Mouse (Mus musculus) CH12.LX (cell line): ENCODE measurements around the gene Il33.

ENCODE experiments used
- CHD2 ChIP-seq: IDR thresholded peaks from 2 replicates; pipeline ENCODE4 v1.6.1; 2011; ENCODE audit warnings: low read length, improper control_type of control experiment
- CTCF ChIP-seq, 2 experiments: IDR thresholded peaks in 1 of 2; conservative IDR thresholded peaks in 1 of 2; 2 replicates each; pipeline ENCODE4 v1.5.1; 2011 to 2012; ENCODE audit warnings: low read depth in 2 of 2, low read length in 2 of 2, improper control_type of control experiment in 1 of 2, inconsistent platforms in 1 of 2, mild to moderate bottlenecking in 1 of 2, moderate library complexity in 1 of 2
- ELF1 ChIP-seq: IDR thresholded peaks from 2 replicates; pipeline ENCODE4 v1.6.1; 2014; ENCODE audit warnings: low read depth, mild to moderate bottlenecking, inconsistent platforms, low read length, improper control_type of control experiment
- EP300 ChIP-seq: IDR thresholded peaks from 2 replicates; pipeline ENCODE4 v1.6.1; 2011; ENCODE audit warnings: low read length, improper control_type of control experiment
- IRF4 ChIP-seq: IDR thresholded peaks from 2 replicates; pipeline ENCODE4 v1.6.1; 2014; ENCODE audit warnings: low read depth, mild to moderate bottlenecking, inconsistent platforms, low read length, improper control_type of control experiment
- MXI1 ChIP-seq: IDR thresholded peaks from 2 replicates; pipeline ENCODE4 v1.6.1; 2011; ENCODE audit warnings: mild to moderate bottlenecking, low read depth, low read length, improper control_type of control experiment
- PAX5 ChIP-seq: IDR thresholded peaks from 2 replicates; pipeline ENCODE4 v1.6.1; 2012; ENCODE audit warnings: low read length, inconsistent platforms, mixed read lengths
- POLR2A ChIP-seq: IDR thresholded peaks from 2 replicates; pipeline ENCODE4 v1.6.1; 2011; ENCODE audit warnings: low read depth, mild to moderate bottlenecking, improper control_type of control experiment, low read length
- RAD21 ChIP-seq: IDR thresholded peaks from 2 replicates; pipeline ENCODE4 v1.6.1; 2011; ENCODE audit warnings: low read depth, mild to moderate bottlenecking, low read length, improper control_type of control experiment, moderate library complexity
- RCOR1 ChIP-seq: conservative IDR thresholded peaks from 2 replicates; pipeline ENCODE4 v1.6.1; 2012; ENCODE audit warnings: low read depth, mild to moderate bottlenecking, inconsistent platforms, low read length, improper control_type of control experiment
- SIN3A ChIP-seq: IDR thresholded peaks from 2 replicates; pipeline ENCODE4 v1.6.1; 2012; ENCODE audit warnings: low read length, improper control_type of control experiment, inconsistent platforms
- TBP ChIP-seq: conservative IDR thresholded peaks from 2 replicates; pipeline ENCODE4 v1.6.1; 2011; ENCODE audit warnings: low read depth, low read length, improper control_type of control experiment
- TCF12 ChIP-seq: IDR thresholded peaks from 2 replicates; pipeline ENCODE4 v1.6.1; 2014; ENCODE audit warnings: low read depth, mild to moderate bottlenecking, inconsistent platforms, low read length, improper control_type of control experiment
- ZC3H11A ChIP-seq: IDR thresholded peaks from 2 replicates; pipeline ENCODE4 v1.6.1; 2012; ENCODE audit warnings: low read depth, mild to moderate bottlenecking, inconsistent platforms, low read length, improper control_type of control experiment

- no peak for TF ChIP-seq EP300
- TF ChIP-seq POLR2A, result no peak
- TF ChIP-seq CTCF (conservative IDR thresholded peaks at IDR 0.05 in 1 of 2, IDR thresholded peaks at IDR 0.05 in 1 of 2; ENCODE audit: low read depth in 2 of 2, low read length in 2 of 2), result no peak
- TF ChIP-seq CHD2, result no peak
- TF ChIP-seq RCOR1, result no peak
- no peak for TF ChIP-seq TCF12
- no peak for TF ChIP-seq RAD21
- no peak for TF ChIP-seq IRF4
- no peak for TF ChIP-seq SIN3A
- no peak for TF ChIP-seq TBP
- TF ChIP-seq MXI1, result no peak
- TF ChIP-seq ZC3H11A, result no peak
- TF ChIP-seq PAX5, result no peak
- TF ChIP-seq ELF1, result no peak
Observed at GRCm38 (mm10) chr19:29963598-29964092, 38.7 kb downstream of the Il33 start.
